Mouse (Mus musculus) layer of hippocampus, postnatal 36 days (tissue): ENCODE results near the gene Pou3f1. TPM values are rescaled to one million over a fixed set of nuclear protein-coding genes. Genes with fewer than 3 reads are reported as not detected.
A peak's percentile ranks its signal among the peaks of the same experiment; 100 is the strongest.

Experiments used
- DNase-seq, 2 experiments: peaks; one replicate each; pipeline ENCODE4 v3.0.0; 2022
- total RNA-seq, 2 experiments: library from RNA; stranded (reverse); gene quantifications; 2 replicates each; pipeline ENCODE4 v1.2.3; 2021

The Pou3f1 gene
- total RNA-seq, 2 experiments from 2014 or later, result 42.7 to 44.9 TPM

DNA sequence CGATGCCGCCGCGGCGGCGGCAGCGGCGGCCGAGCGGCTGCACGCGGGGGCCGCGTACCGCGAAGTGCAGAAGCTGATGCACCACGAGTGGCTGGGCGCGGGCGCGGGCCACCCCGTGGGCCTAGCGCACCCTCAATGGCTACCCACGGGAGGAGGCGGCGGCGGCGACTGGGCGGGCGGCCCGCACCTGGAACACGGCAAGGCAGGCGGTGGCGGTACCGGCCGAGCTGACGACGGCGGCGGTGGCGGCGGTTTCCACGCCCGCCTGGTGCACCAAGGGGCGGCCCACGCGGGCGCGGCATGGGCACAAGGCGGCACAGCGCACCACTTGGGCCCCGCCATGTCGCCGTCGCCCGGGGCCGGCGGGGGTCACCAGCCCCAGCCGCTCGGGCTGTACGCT lies 1.2 kb downstream of the Pou3f1 start:
- DNase-seq, result no peak

DNA sequence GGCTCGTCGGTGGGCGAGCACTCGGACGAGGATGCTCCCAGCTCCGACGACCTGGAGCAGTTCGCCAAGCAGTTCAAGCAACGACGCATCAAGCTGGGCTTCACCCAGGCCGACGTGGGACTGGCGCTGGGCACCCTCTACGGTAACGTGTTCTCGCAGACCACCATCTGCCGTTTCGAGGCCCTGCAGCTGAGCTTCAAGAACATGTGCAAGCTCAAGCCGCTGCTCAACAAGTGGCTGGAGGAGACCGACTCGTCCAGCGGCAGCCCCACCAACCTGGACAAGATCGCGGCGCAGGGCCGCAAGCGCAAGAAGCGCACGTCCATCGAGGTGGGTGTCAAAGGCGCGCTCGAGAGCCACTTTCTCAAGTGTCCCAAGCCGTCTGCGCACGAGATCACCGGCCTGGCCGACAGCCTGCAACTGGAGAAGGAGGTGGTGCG lies 1.8 kb downstream of the Pou3f1 start:
- no peak for DNase-seq

- no peak for DNase-seq
These were observed 2.9 kb downstream of the Pou3f1 start for GRCm38 (mm10) chr4:124659251-124660217.

GRCm38 (mm10) chr4:124660603-124661002 lies 4.0 kb downstream of the Pou3f1 start:
- DNase-seq, result no peak

GRCm38 (mm10) chr4:124663034-124663433 lies 6.4 kb downstream of the Pou3f1 start:
- no peak for DNase-seq

- DNase-seq, result no peak
These were observed 7.6 kb downstream of the Pou3f1 start for GRCm38 (mm10) chr4:124664185-124664584.

- DNase-seq, result no peak
These were observed 8.0 kb downstream of the Pou3f1 start for GRCm38 (mm10) chr4:124664604-124665003.

DNA sequence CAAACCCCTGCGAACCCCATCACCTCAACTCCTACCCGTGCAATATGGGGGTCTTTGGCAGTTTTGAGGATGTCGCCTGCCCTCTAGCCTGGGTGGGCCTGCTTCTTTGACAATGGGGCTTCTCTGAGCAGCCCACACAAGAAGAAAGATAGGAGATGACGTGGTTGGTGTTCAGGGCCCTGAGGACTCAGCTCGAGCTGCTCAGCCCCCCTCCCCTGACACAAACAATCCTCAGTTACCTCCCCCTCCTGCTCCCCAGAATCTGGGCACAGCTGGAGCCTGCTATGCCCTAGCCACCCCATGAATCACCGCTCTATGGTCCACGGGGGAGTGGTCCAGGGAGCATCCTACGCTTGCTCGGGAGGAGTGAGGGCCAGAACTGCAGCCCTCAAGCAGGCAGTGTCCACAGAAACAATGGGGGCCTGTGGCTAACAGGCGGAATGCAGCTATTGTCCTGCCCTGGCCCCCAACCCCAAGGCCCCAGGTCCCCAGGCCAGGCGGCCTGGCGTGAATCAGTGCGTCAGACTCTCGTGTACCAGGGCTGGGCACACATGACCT lies 10.9 kb downstream of the Pou3f1 start:
- no peak for DNase-seq

DNA sequence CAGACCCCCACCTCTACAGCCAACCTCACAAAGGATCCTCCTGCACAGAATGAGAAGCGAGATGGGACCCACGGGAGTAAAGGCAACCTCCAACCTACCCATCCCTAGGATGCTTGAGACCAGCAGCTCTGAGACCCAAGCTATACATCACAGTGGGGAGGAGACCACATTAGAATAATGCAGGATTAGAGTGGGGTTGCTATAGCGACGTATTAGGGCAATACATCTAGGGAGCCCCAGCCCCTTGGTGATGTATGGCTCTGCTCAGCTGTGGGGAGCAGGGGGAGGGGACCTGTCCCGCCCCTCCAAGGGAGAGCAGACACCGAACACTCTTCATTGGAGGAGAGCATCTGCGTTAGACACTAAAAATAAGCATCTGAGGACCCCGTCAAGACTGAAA lies 11.5 kb downstream of the Pou3f1 start:
- no peak for DNase-seq

DNA sequence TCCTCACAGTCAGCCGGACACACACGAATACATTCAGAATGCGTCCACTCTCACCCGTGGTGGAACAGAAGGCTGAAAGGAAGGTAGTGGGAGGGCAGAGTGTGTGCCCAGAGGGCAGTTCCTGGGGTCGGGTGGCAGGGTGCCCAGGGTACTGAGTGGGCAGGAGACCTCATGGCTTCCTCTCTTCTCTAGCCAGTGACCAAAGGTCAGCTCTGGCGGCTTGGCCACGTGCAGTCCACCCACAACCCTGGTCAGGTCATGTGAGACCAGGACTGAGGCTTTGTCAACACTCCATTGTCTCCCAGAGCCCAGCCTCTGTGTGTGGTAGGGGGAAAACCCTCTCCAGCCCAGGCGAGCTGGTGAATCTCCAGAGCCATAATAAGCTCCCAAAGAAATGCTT lies 13.6 kb downstream of the Pou3f1 start:
- no peak for DNase-seq

- DNase-seq, result no peak
These were observed 15.0 kb downstream of the Pou3f1 start for GRCm38 (mm10) chr4:124671583-124671982.

GRCm38 (mm10) chr4:124672347-124673320 lies 16.0 kb downstream of the Pou3f1 start:
- peak in 1 of 2 experiments; percentile 34 for DNase-seq

DNA sequence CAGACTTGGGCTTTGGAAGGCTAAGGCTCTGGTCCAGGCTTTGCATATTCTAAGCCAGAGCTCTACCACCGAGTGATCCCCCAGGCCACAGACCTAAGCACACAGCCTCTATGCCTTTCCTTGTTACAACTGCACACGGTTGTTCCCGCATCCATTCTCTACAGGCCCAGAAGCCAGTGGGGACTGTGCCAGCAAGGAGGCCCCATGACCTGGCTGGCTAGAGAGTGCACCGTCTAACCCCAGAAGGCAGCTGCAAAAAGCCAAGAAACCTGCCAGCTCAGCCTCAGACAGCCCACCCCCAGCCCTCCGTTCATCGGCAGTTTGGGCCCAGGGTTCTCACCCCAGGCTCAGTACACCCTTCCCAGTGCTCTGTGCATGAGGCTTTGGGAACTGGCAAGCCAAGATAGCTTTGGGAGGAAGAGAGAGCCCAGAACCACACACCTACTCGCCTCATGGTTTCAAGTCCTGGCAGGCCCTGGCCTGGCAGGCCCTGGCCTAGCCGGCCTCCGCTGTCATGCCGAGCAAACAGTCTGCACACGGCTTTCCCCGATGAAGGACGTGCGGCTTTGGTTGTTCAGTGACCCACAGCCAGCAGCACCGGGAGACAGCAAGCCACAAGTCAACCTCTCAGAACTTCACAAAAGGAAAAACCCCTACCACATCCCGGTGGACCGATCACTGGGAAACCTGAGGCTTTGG lies 17.9 kb downstream of the Pou3f1 start:
- DNase-seq, result no peak

GRCm38 (mm10) chr4:124675037-124675436 lies 18.4 kb downstream of the Pou3f1 start:
- DNase-seq, result peak in 1 of 2 experiments; percentile 60

- DNase-seq, result no peak
These were observed 19.4 kb downstream of the Pou3f1 start for GRCm38 (mm10) chr4:124675958-124676357.

DNA sequence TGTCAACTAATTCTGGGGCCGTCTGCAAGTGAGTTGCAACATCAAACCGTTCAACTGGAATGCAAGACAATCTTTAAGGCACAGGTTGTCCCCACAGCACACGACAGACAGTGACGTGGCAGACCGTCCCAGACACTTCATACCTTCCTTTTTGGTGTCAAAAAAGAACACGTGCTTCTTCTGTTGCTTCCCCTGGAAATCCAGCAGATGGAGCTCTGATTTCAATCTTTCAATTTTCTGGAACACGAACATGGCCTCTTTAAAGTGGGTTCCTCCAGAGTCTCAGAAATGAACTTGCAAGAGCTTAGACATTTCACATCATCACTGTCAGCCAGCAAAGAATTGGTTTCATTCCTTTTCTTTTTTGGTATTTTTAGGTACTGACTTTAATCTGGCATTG lies 25.7 kb downstream of the Pou3f1 start:
- DNase-seq, result no peak

DNA sequence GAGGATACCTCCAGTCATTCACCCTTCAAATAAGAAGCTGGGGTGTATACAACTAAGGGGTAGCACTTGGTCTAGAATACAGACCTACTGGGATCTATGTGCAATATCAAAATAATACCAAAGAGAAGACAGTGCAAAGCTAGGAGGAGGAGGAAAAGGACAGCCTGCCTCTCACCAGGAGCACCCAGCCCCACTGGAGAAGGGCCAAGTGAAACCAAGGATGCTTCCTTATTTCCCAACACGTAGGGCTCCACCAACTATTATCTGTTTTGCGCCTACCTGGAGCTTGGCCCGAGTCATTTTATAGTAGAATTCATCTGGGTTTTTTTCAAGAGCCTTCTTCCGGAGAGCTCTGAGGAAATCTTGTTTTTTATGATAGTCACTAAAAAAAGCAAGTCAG lies 26.9 kb downstream of the Pou3f1 start:
- no peak for DNase-seq

DNA sequence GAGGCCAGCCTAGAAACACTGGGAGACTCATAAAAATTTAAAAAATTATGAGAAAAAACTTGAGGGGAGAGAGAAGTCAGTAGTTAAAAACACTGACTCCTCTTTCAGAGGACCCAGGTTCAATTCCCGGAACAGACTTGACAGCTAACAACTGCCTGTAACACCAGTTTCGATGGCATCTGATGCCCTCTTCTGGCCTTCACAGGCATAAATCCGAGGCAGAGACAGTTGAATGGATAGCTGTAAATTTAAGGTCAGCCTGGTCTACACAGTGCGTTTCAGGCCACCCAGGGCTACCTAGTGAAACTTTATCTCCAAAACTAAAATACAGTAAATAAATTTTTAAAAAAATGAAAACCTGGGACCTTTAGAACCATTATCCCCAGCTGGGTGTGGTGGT lies 28.4 kb downstream of the Pou3f1 start:
- no peak for DNase-seq

- DNase-seq, result no peak
These were observed 28.8 kb downstream of the Pou3f1 start for GRCm38 (mm10) chr4:124685453-124685852.

DNA sequence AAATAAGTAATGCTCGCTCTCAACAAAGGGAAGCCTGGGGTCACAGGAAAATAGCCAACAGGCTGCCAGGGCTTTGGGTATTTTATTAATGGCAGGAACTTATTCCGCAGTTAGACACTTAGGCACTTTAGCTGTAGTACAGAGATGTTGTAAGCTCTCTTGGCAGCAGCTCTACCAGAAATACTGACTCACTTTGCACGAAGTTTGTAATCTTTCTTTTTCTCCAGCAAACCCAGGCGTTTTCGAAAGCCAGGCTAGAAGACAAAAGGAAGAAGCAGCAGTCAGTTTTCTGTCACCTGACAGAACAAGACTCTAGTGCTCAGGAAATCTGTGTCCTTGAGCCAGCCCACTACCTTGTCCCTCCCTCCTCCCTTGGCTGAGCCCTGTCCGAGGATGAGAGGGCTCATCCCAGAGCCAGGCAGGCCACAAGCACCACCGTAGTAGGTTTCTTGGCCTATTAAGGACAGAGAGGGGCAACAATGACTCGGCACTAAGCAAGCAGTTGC lies 29.3 kb downstream of the Pou3f1 start:
- no peak for DNase-seq

DNA sequence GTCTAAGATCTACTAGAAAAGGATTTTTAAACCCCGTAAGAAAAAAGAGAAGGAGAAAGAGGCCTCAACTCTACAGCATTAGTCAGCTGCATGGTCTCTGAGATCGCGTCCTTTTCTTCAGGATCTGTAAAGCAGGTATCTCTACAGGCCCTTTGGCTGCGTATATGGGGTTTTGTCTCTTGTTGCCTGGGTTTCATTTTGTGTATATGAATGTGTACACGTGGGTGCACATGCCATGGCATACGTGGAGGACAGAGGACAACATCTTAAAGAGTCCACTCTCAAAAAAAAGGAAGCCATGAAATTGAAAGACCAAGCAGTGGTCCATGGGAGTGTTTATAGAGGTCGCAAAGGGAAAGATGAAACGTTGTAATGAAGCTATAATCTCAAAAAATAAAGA lies 34.8 kb downstream of the Pou3f1 start:
- DNase-seq, result no peak

- no peak for DNase-seq
These were observed 35.8 kb downstream of the Pou3f1 start for GRCm38 (mm10) chr4:124692416-124692861.
